Mouse (Mus musculus): ENCODE measurements around the gene Sema3g. TPM values are rescaled to one million over a fixed set of nuclear protein-coding genes. Genes with fewer than 3 reads are reported as not detected.
A peak's percentile ranks its signal among the peaks of the same experiment; 100 is the strongest.

Sema3g gene
- polyA plus RNA-seq, 1 experiment from 2014 or later, result 3.0 TPM

GRCm38 (mm10) chr14:31206472-31206981 is 11.1 kb upstream of the Sema3g start:
- POLR2A ChIA-PET, result interaction anchor here (0.6 to 2.6 kb wide), 4 partner anchors 13 to 129 kb away, joined by 4 to 7 read pairs (median 6); no protein-coding TSS in a partner anchor

GRCm38 (mm10) chr14:31207070-31207830 is 10.4 kb upstream of the Sema3g start:
- ChIA-PET POLR2A (interaction anchor here (0.6 to 2.6 kb wide), 4 partner anchors 14 to 129 kb away, joined by 4 to 7 read pairs (median 6); no protein-coding TSS in a partner anchor), CTCF (interaction anchor here (1.2 to 1.4 kb wide), 3 partner anchors 9 to 18 kb away, joined by 4 read pairs; partner anchors contain the start of gene Nisch)
- DNase-seq (ENCODE audit: low read depth, low spot score) (no peak), ATAC-seq (no peak)
- no peaks in the 10 kb centered on the region for H3K27me3 ChIP-seq
- in situ Hi-C loops (cut with MboI; ENCODE audit: low pct_unique_long_range_greater_than_20kb), result no loop called here
- TF ChIP-seq CTCF (IDR thresholded peaks at IDR 0.05), result no peak

More at GRCm38 (mm10) chr14:31206472-31206981, 11.1 kb upstream of the Sema3g start:
- in situ Hi-C loops (cut with MboI; ENCODE audit: low pct_unique_long_range_greater_than_20kb), result no loop called here
- DNase-seq (ENCODE audit: low read depth, low spot score) (no peak), ATAC-seq (peak; percentile 66)
- no peaks in the 10 kb centered on the region for H3K27me3 ChIP-seq
- CTCF ChIA-PET, result no interaction called here
- TF ChIP-seq CTCF (IDR thresholded peaks at IDR 0.05), result no peak

- TF ChIP-seq CTCF (IDR thresholded peaks at IDR 0.05), result no peak
- H3K27me3 ChIP-seq, result no peaks in the 10 kb centered on the region
- CTCF ChIA-PET, result interaction anchor here (0.7 to 1.4 kb wide), 5 partner anchors 8 to 19 kb away, joined by 3 to 4 read pairs (median 4); partner anchors contain the start of gene Nisch
- in situ Hi-C loops (cut with MboI; ENCODE audit: low pct_unique_long_range_greater_than_20kb), result no loop called here
- POLR2A ChIA-PET, result interaction anchor here (0.9 kb wide), 1 partner anchor 42 kb away, joined by 3 read pairs; no protein-coding TSS in a partner anchor
- DNase-seq (ENCODE audit: low read depth, low spot score), result no peak
- ATAC-seq, result no peak
Observed at GRCm38 (mm10) chr14:31208084-31208483, 9.6 kb upstream of the Sema3g start, which contains the start of gene Tnnc1. Gene Tnnc1 (plus strand): TSS chr14:31208312.

- no peaks in the 10 kb centered on the region for H3K27me3 ChIP-seq
- CTCF ChIA-PET, result no interaction called here
- POLR2A ChIA-PET, result no interaction called here
- DNase-seq (ENCODE audit: low read depth, low spot score) (no peak), ATAC-seq (no peak)
- in situ Hi-C loops (cut with MboI; ENCODE audit: low pct_unique_long_range_greater_than_20kb), result no loop called here
- TF ChIP-seq CTCF (IDR thresholded peaks at IDR 0.05), result no peak
Observed at GRCm38 (mm10) chr14:31209133-31209557, 8.5 kb upstream of the Sema3g start.

- ChIA-PET POLR2A (interaction anchor here (1.5 kb wide), 1 partner anchor 14 kb away, joined by 3 read pairs; no protein-coding TSS in a partner anchor), CTCF (interaction anchor here (1.2 kb wide), 1 partner anchor 19 kb away, joined by 3 read pairs; no protein-coding TSS in a partner anchor)
- H3K27me3 ChIP-seq, result no peaks in the 10 kb centered on the region
- ATAC-seq, result no peak
- TF ChIP-seq CTCF (IDR thresholded peaks at IDR 0.05), result no peak
- in situ Hi-C loops (cut with MboI; ENCODE audit: low pct_unique_long_range_greater_than_20kb), result no loop called here
- no peak for DNase-seq (ENCODE audit: low read depth, low spot score)
Observed at GRCm38 (mm10) chr14:31211854-31212253, 5.8 kb upstream of the Sema3g start.

GRCm38 (mm10) chr14:31212499-31212898 is 5.2 kb upstream of the Sema3g start:
- DNase-seq (ENCODE audit: low read depth, low spot score) (no peak), ATAC-seq (no peak)
- TF ChIP-seq CTCF (IDR thresholded peaks at IDR 0.05), result no peak
- in situ Hi-C loops (cut with MboI; ENCODE audit: low pct_unique_long_range_greater_than_20kb), result no loop called here
- no peaks in the 10 kb centered on the region for H3K27me3 ChIP-seq
- ChIA-PET CTCF (interaction anchor here (1.2 to 1.6 kb wide), 2 partner anchors 19 to 21 kb away, joined by 3 read pairs; no protein-coding TSS in a partner anchor), POLR2A (interaction anchor here (1.5 kb wide), 1 partner anchor 13 kb away, joined by 3 read pairs; no protein-coding TSS in a partner anchor)

- no peaks in the 10 kb centered on the region for H3K27me3 ChIP-seq
- in situ Hi-C loops (cut with MboI; ENCODE audit: low pct_unique_long_range_greater_than_20kb), result no loop called here
- no peak for ATAC-seq
- TF ChIP-seq CTCF (IDR thresholded peaks at IDR 0.05), result no peak
- POLR2A ChIA-PET, result no interaction called here
- DNase-seq (ENCODE audit: low read depth, low spot score), result no peak
- CTCF ChIA-PET, result interaction anchor here (1.1 to 1.6 kb wide), 4 partner anchors 16 to 35 kb away, joined by 3 to 5 read pairs (median 3); no protein-coding TSS in a partner anchor
Observed at GRCm38 (mm10) chr14:31213868-31214267, 3.8 kb upstream of the Sema3g start.

- no peak for DNase-seq (ENCODE audit: low read depth, low spot score)
- in situ Hi-C loops (cut with MboI; ENCODE audit: low pct_unique_long_range_greater_than_20kb), result no loop called here
- ChIA-PET POLR2A (no interaction called here), CTCF (interaction anchor here (1.1 to 1.9 kb wide), 4 partner anchors 9 to 22 kb away, joined by 4 to 10 read pairs (median 5); no protein-coding TSS in a partner anchor)
- ATAC-seq, result no peak
- H3K27me3 ChIP-seq, result no peaks in the 10 kb centered on the region
- no peak for TF ChIP-seq CTCF (IDR thresholded peaks at IDR 0.05)
Observed at GRCm38 (mm10) chr14:31214684-31215083, 3.0 kb upstream of the Sema3g start.

GRCm38 (mm10) chr14:31215157-31216002 is 2.3 kb upstream of the Sema3g start:
- TF ChIP-seq CTCF (IDR thresholded peaks at IDR 0.05), result no peak

More at GRCm38 (mm10) chr14:31215157-31216002, 2.3 kb upstream of the Sema3g start:
- ChIA-PET POLR2A (interaction anchor here (1.1 to 1.3 kb wide), 2 partner anchors 21 to 35 kb away, joined by 3 to 5 read pairs; partner anchors contain the start of genes Bap1 and Phf7), CTCF (interaction anchor here (1.0 to 1.9 kb wide), 8 partner anchors 8 to 23 kb away, joined by 3 to 10 read pairs (median 4); partner anchors contain the start of gene Tnnc1)
- DNase-seq (ENCODE audit: low read depth, low spot score), result no peak
- H3K27me3 ChIP-seq, result no peaks in the 10 kb centered on the region
- in situ Hi-C loops (cut with MboI; ENCODE audit: low pct_unique_long_range_greater_than_20kb), result no loop called here
- ATAC-seq, result no peak

Data from Patski (cell line).